28 mouse cellular contexts compared by ENCODE assay signal in genomic region chr11:47107661-47108060, GRCm38 (mm10).
"Had no signal": no experiment of that assay in that cellular context is flagged by ENCODE, and none has a peak within 500 bp of the region (broad histone marks: within the 10 kb centered on the region; RNA-seq: fewer than 3 reads in every experiment).

No protein-coding gene starts in this region.

- H3K36me3 ChIP-seq: embryonic facial prominence, embryonic 10.5 days; embryonic facial prominence, embryonic 12.5 days; embryonic facial prominence, embryonic 13.5 days; embryonic facial prominence, embryonic 15.5 days; forebrain, embryonic 10.5 days; forebrain, embryonic 12.5 days; forebrain, embryonic 15.5 days had no signal

- H3K4me2 ChIP-seq: embryonic facial prominence, embryonic 12.5 days; embryonic facial prominence, embryonic 13.5 days; embryonic facial prominence, embryonic 15.5 days; forebrain, embryonic 12.5 days; forebrain, embryonic 13.5 days; forebrain, embryonic 15.5 days had no signal

- DNase-seq: cerebellum, adult 2 months; cerebellum, adult 8-10 months; cerebellum, adult 9-10 months; cerebellum, adult 9-11 months; cerebellum, postnatal 10 days; cerebellum, postnatal 14 days; cerebellum, postnatal 25 days; cerebellum, postnatal 36 days; embryo, embryonic 11 days; forebrain, postnatal 0 days; gastrocnemius, adult 2 months; gastrocnemius, postnatal 10 days; gastrocnemius, postnatal 14 days; gastrocnemius, postnatal 25 days; gastrocnemius, postnatal 36 days; heart, adult 11 months; heart, adult 18-20 months had no signal

- H3K27me3 ChIP-seq: embryonic facial prominence, embryonic 12.5 days; embryonic facial prominence, embryonic 13.5 days; embryonic facial prominence, embryonic 15.5 days; forebrain, embryonic 12.5 days; forebrain, embryonic 13.5 days; forebrain, embryonic 15.5 days had no signal

- ATAC-seq: forebrain, embryonic 13.5 days; forebrain, embryonic 14.5 days; forebrain, embryonic 15.5 days; forebrain, embryonic 16.5 days; forebrain, postnatal 0 days had no signal

- H3K9ac ChIP-seq: embryonic facial prominence, embryonic 12.5 days; embryonic facial prominence, embryonic 13.5 days; embryonic facial prominence, embryonic 15.5 days; forebrain, embryonic 12.5 days; forebrain, embryonic 13.5 days; forebrain, embryonic 15.5 days; forebrain, postnatal 0 days had no signal

- H3K4me1 ChIP-seq: embryonic facial prominence, embryonic 15.5 days; forebrain, embryonic 10.5 days; forebrain, embryonic 12.5 days; forebrain, embryonic 13.5 days; forebrain, embryonic 15.5 days had no signal

- H3K9me3 ChIP-seq: embryonic facial prominence, embryonic 10.5 days; embryonic facial prominence, embryonic 12.5 days; embryonic facial prominence, embryonic 13.5 days; embryonic facial prominence, embryonic 15.5 days; forebrain, embryonic 10.5 days; forebrain, embryonic 12.5 days; forebrain, embryonic 13.5 days; forebrain, embryonic 15.5 days had no signal

- H3K27ac ChIP-seq: embryonic facial prominence, embryonic 10.5 days; embryonic facial prominence, embryonic 12.5 days; embryonic facial prominence, embryonic 13.5 days; embryonic facial prominence, embryonic 15.5 days; forebrain, embryonic 10.5 days; forebrain, embryonic 12.5 days; forebrain, embryonic 13.5 days; forebrain, embryonic 15.5 days; gastrocnemius, adult 2 months had no signal

- H3K4me3 ChIP-seq: embryonic facial prominence, embryonic 10.5 days; embryonic facial prominence, embryonic 12.5 days; embryonic facial prominence, embryonic 13.5 days; embryonic facial prominence, embryonic 15.5 days; erythroblast, embryonic 14.5 days; forebrain, embryonic 10.5 days; forebrain, embryonic 12.5 days; forebrain, embryonic 13.5 days; forebrain, embryonic 15.5 days; gastrocnemius, adult 2 months had no signal
